Mouse (Mus musculus) CH12.LX (cell line): Measurements from ENCODE around the gene Card11. TPM values are rescaled to one million over a fixed set of nuclear protein-coding genes. Genes with fewer than 3 reads are reported as not detected.

ENCODE experiments used
- DNase-seq: peaks from one replicate; pipeline ENCODE4 v3.0.0-alpha.2; 2013; ENCODE audit errors: extremely low read depth
- H3K27ac ChIP-seq: 2 replicates; pipeline ENCODE4 v1.5.1; 2012; ENCODE audit warnings: low read depth, mild to moderate bottlenecking, control low read depth, moderate library complexity; ENCODE audit not compliant: insufficient read depth
- H3K27me3 ChIP-seq: replicated peaks from 2 replicates; pipeline ENCODE3; 2012; ENCODE audit warnings: inconsistent platforms
- H3K36me3 ChIP-seq, 2 experiments: replicated peaks in 1 of 2; 2 replicates each; pipeline versions ENCODE3 to v1.6.1; 2012; ENCODE audit warnings: inconsistent platforms in 1 of 2, low read length in 1 of 2, mild to moderate bottlenecking in 1 of 2, mixed read lengths in 1 of 2, moderate library complexity in 1 of 2; ENCODE audit not compliant: control insufficient read depth in 1 of 2, insufficient read depth in 1 of 2
- H3K4me1 ChIP-seq, 2 experiments: 2 replicates each; pipeline ENCODE4 v1.6.1; 2012; ENCODE audit warnings: inconsistent platforms in 1 of 2, moderate library complexity in 1 of 2; ENCODE audit not compliant: insufficient read depth in 2 of 2, control insufficient read depth in 1 of 2
- H3K4me2 ChIP-seq: 2 replicates; pipeline ENCODE4 v1.6.1; 2012; ENCODE audit warnings: low read depth, mild to moderate bottlenecking, control low read depth; ENCODE audit not compliant: poor library complexity, insufficient read depth, severe bottlenecking
- H3K4me3 ChIP-seq, 3 experiments: fragments of 150-350 bp in 1 of 3; sonication (generic) in 1 of 3; replicated peaks in 1 of 3; 2 replicates each; pipeline versions ENCODE3 to v1.5.1; 2011 to 2012; ENCODE audit warnings: low read depth in 2 of 3, low read length in 2 of 3, mild to moderate bottlenecking in 2 of 3, moderate library complexity in 2 of 3, control low read depth in 1 of 3, improper control_type of control experiment in 1 of 3, inconsistent platforms in 1 of 3, mixed read lengths in 1 of 3; ENCODE audit not compliant: poor library complexity in 1 of 3
- H3K79me2 ChIP-seq: replicated peaks from 2 replicates; pipeline ENCODE4 v1.6.1; 2012; ENCODE audit warnings: mild to moderate bottlenecking, moderate library complexity; ENCODE audit not compliant: control insufficient read depth, poor library complexity, insufficient read depth, severe bottlenecking; ENCODE audit errors: extremely low read depth
- H3K9ac ChIP-seq: 2 replicates; pipeline ENCODE4 v1.6.1; 2012; ENCODE audit warnings: low read depth, mild to moderate bottlenecking, control low read depth, moderate library complexity; ENCODE audit not compliant: insufficient read depth
- H3K9me3 ChIP-seq: replicated peaks from 2 replicates; pipeline ENCODE3; 2012; ENCODE audit warnings: low read length, inconsistent platforms, mixed read lengths
- BHLHE40 ChIP-seq: IDR thresholded peaks from 2 replicates; pipeline ENCODE4 v1.6.1; 2011; ENCODE audit warnings: mild to moderate bottlenecking, low read depth, low read length, improper control_type of control experiment
- CTCF ChIP-seq, 2 experiments: IDR thresholded peaks in 1 of 2; conservative IDR thresholded peaks in 1 of 2; 2 replicates each; pipeline ENCODE4 v1.5.1; 2011 to 2012; ENCODE audit warnings: low read depth in 2 of 2, low read length in 2 of 2, improper control_type of control experiment in 1 of 2, inconsistent platforms in 1 of 2, mild to moderate bottlenecking in 1 of 2, moderate library complexity in 1 of 2
- E2F4 ChIP-seq: IDR thresholded peaks from 2 replicates; pipeline ENCODE4 v1.6.1; 2011; ENCODE audit warnings: low read depth, low read length, improper control_type of control experiment; ENCODE audit not compliant: insufficient replicate concordance
- ELF1 ChIP-seq: IDR thresholded peaks from 2 replicates; pipeline ENCODE4 v1.6.1; 2014; ENCODE audit warnings: low read depth, mild to moderate bottlenecking, inconsistent platforms, low read length, improper control_type of control experiment
- ETS1 ChIP-seq: conservative IDR thresholded peaks from 2 replicates; pipeline ENCODE4 v1.6.1; 2012; ENCODE audit warnings: low read depth, mild to moderate bottlenecking, inconsistent platforms, low read length, improper control_type of control experiment, moderate library complexity
- HCFC1 ChIP-seq: IDR thresholded peaks from 2 replicates; pipeline ENCODE4 v1.6.1; 2012; ENCODE audit warnings: low read depth, mild to moderate bottlenecking, inconsistent platforms, low read length, improper control_type of control experiment
- IRF4 ChIP-seq: IDR thresholded peaks from 2 replicates; pipeline ENCODE4 v1.6.1; 2014; ENCODE audit warnings: low read depth, mild to moderate bottlenecking, inconsistent platforms, low read length, improper control_type of control experiment
- JUND ChIP-seq: conservative IDR thresholded peaks from 2 replicates; pipeline ENCODE4 v1.6.1; 2011; ENCODE audit warnings: low read depth, low read length, improper control_type of control experiment
- KAT2A ChIP-seq: IDR thresholded peaks from 2 replicates; pipeline ENCODE4 v1.6.1; 2012; ENCODE audit warnings: low read length, improper control_type of control experiment, inconsistent platforms; ENCODE audit not compliant: insufficient replicate concordance
- MAFK ChIP-seq: IDR thresholded peaks from 2 replicates; pipeline ENCODE4 v1.6.1; 2011; ENCODE audit warnings: low read length, improper control_type of control experiment; ENCODE audit not compliant: insufficient replicate concordance
- MAX ChIP-seq: IDR thresholded peaks from 2 replicates; pipeline ENCODE4 v1.6.1; 2011; ENCODE audit warnings: low read length, improper control_type of control experiment
- MYC ChIP-seq: IDR thresholded peaks from 2 replicates; pipeline ENCODE4 v1.6.1; 2011; ENCODE audit warnings: low read depth, mild to moderate bottlenecking, improper control_type of control experiment, low read length
- NELFE ChIP-seq: IDR thresholded peaks from 2 replicates; pipeline ENCODE4 v1.6.1; 2011; ENCODE audit warnings: low read depth, low read length, improper control_type of control experiment
- NRF1 ChIP-seq: IDR thresholded peaks from 2 replicates; pipeline ENCODE4 v1.6.1; 2014; ENCODE audit warnings: low read depth, mild to moderate bottlenecking, inconsistent platforms, low read length, improper control_type of control experiment, moderate library complexity
- PAX5 ChIP-seq: IDR thresholded peaks from 2 replicates; pipeline ENCODE4 v1.6.1; 2012; ENCODE audit warnings: low read length, inconsistent platforms, mixed read lengths
- POLR2A ChIP-seq: IDR thresholded peaks from 2 replicates; pipeline ENCODE4 v1.6.1; 2011; ENCODE audit warnings: low read depth, mild to moderate bottlenecking, improper control_type of control experiment, low read length
- RAD21 ChIP-seq: IDR thresholded peaks from 2 replicates; pipeline ENCODE4 v1.6.1; 2011; ENCODE audit warnings: low read depth, mild to moderate bottlenecking, low read length, improper control_type of control experiment, moderate library complexity
- SIN3A ChIP-seq: IDR thresholded peaks from 2 replicates; pipeline ENCODE4 v1.6.1; 2012; ENCODE audit warnings: low read length, improper control_type of control experiment, inconsistent platforms
- SMC3 ChIP-seq: IDR thresholded peaks from 2 replicates; pipeline ENCODE4 v1.6.1; 2011; ENCODE audit warnings: low read depth, low read length, improper control_type of control experiment
- TBP ChIP-seq: conservative IDR thresholded peaks from 2 replicates; pipeline ENCODE4 v1.6.1; 2011; ENCODE audit warnings: low read depth, low read length, improper control_type of control experiment
- UBTF ChIP-seq: IDR thresholded peaks from 2 replicates; pipeline ENCODE4 v1.6.1; 2012; ENCODE audit warnings: low read depth, mild to moderate bottlenecking, inconsistent platforms, low read length, improper control_type of control experiment, moderate library complexity
- ZMIZ1 ChIP-seq: IDR thresholded peaks from 2 replicates; pipeline ENCODE4 v1.6.1; 2012; ENCODE audit warnings: low read depth, mild to moderate bottlenecking, inconsistent platforms, low read length, improper control_type of control experiment
- ZNF384 ChIP-seq: IDR thresholded peaks from 2 replicates; pipeline ENCODE4 v1.6.1; 2012; ENCODE audit warnings: low read depth, low read length, improper control_type of control experiment, inconsistent platforms
- dilution Hi-C: fragments of 300-500 bp; cut with MboI; formaldehyde crosslinking; loops from 2 replicates; pipeline ENCODE4 v1.14.3; 2020; ENCODE audit warnings: low sequenced_read_pairs; ENCODE audit not compliant: extremely low pct_unique_long_range_greater_than_20kb, extremely low pct_ligation_motif_present
- in situ Hi-C: fragments of 300-500 bp; cut with MboI; formaldehyde crosslinking; loops from 3 replicates; pipeline ENCODE4 v1.14.3; 2019; ENCODE audit warnings: low sequenced_read_pairs, low pct_ligation_motif_present, low pct_unique_long_range_greater_than_20kb, mixed read lengths
- polyA plus RNA-seq: library from polyadenylated mRNA; unstranded; fragments of >175 nt; gene quantifications from 2 replicates; pipeline ENCODE4 v1.2.1, GENCODE M21; 2012; ENCODE audit warnings: low read depth; ENCODE audit not compliant: insufficient read length
- total RNA-seq, 2 experiments: library from RNA; depleted of rRNA; stranded (reverse); fragments of 300-350 nt in 1 of 2; fragments of >200 nt in 1 of 2; gene quantifications; 2 replicates each; pipeline ENCODE4 v1.2.3; 2012 to 2014

Gene Card11
- total and polyA plus RNA-seq, 3 experiments: 16.1 to 84.6 (median 31.9) TPM

- Histone ChIP-seq H3K27ac (no peak overlapping the region), H3K36me3 (no peaks in the 10 kb centered on the region), H3K4me3 (no peak overlapping the region), H3K4me2 (no peak overlapping the region), H3K27me3 (no peaks in the 10 kb centered on the region), H3K9me3 (no peaks in the 10 kb centered on the region), H3K79me2 (no peaks in the 10 kb centered on the region), H3K9ac (no peak overlapping the region), H3K4me1 (peaks cover 2 to 13% of the 10 kb centered on the region in 2 experiments; a peak in 3 of 4 replicates)
- dilution Hi-C loops (no loop called here), in situ Hi-C loops (no loop called here)
- no peak for DNase-seq
- peak; percentile 33 for TF ChIP-seq RAD21
- TF ChIP-seq IRF4: no peak
- peak; percentile 19 for TF ChIP-seq SMC3
- peak in 1 of 2 experiments; percentile 41; a peak in 2 of 4 replicates for TF ChIP-seq CTCF (conservative IDR thresholded peaks at IDR 0.05 in 1 of 2, IDR thresholded peaks at IDR 0.05 in 1 of 2; ENCODE audit: low read depth in 2 of 2, low read length in 2 of 2)
- TF ChIP-seq E2F4: no peak
- TF ChIP-seq TBP: no peak
- TF ChIP-seq HCFC1: no peak
- no peak for TF ChIP-seq BHLHE40
- TF ChIP-seq MAFK: no peak
- TF ChIP-seq JUND: no peak
- TF ChIP-seq KAT2A: no peak
- no peak for TF ChIP-seq UBTF
- TF ChIP-seq MYC: no peak
- TF ChIP-seq ELF1: no peak
- no peak for TF ChIP-seq ETS1
- TF ChIP-seq NELFE: no peak
- no peak for TF ChIP-seq MAX
- no peak for TF ChIP-seq NRF1
- no peak for TF ChIP-seq PAX5
These were observed 140.7 kb downstream of the Card11 start for GRCm38 (mm10) chr5:140859730-140860129.

GRCm38 (mm10) chr5:140858335-140858734 lies 142.0 kb downstream of the Card11 start:
- dilution Hi-C loops (no loop called here), in situ Hi-C loops (no loop called here)
- peak; percentile 48 for DNase-seq
- Histone ChIP-seq H3K9ac (no peak overlapping the region), H3K9me3 (no peaks in the 10 kb centered on the region), H3K27ac (no peak overlapping the region), H3K79me2 (no peaks in the 10 kb centered on the region), H3K4me3 (no peak overlapping the region), H3K36me3 (no peaks in the 10 kb centered on the region), H3K4me1 (peaks cover 2 to 18% of the 10 kb centered on the region in 2 experiments; a peak in 3 of 4 replicates), H3K27me3 (no peaks in the 10 kb centered on the region), H3K4me2 (no peak overlapping the region)
- peak; percentile 56 for TF ChIP-seq RAD21
- no peak for TF ChIP-seq MYC
- no peak for TF ChIP-seq E2F4
- TF ChIP-seq NELFE: no peak
- TF ChIP-seq NRF1: no peak
- TF ChIP-seq CTCF (conservative IDR thresholded peaks at IDR 0.05 in 1 of 2, IDR thresholded peaks at IDR 0.05 in 1 of 2; ENCODE audit: low read depth in 2 of 2, low read length in 2 of 2): peak; percentile 25 to 61; a peak in 2 of 4 replicates
- TF ChIP-seq ELF1: peak; percentile 68
- no peak for TF ChIP-seq BHLHE40
- TF ChIP-seq ZNF384: no peak
- no peak for TF ChIP-seq SIN3A
- TF ChIP-seq ZMIZ1: no peak
- TF ChIP-seq SMC3: peak; percentile 37
- no peak for TF ChIP-seq IRF4
- no peak for TF ChIP-seq POLR2A
- no peak for TF ChIP-seq KAT2A
